Mouse (Mus musculus) limb, embryonic 10.5 days (tissue): Measurements from ENCODE around the gene Fgfbp1. TPM values are rescaled to one million over a fixed set of nuclear protein-coding genes. Genes with fewer than 3 reads are reported as not detected.

ENCODE experiments used
- DNase-seq: peaks from one replicate; pipeline ENCODE4 v3.0.0-alpha.2; 2017; ENCODE audit warnings: low spot score
- H3K27ac ChIP-seq: fragments of 300-500 bp; sonication (generic); 2 replicates; pipeline ENCODE4 v1.5.1; 2016; ENCODE audit warnings: mild to moderate bottlenecking
- H3K27me3 ChIP-seq: fragments of 300-500 bp; sonication (generic); 2 replicates; pipeline ENCODE4 v1.6.1; 2016; ENCODE audit warnings: low read depth, mild to moderate bottlenecking; ENCODE audit not compliant: poor library complexity, severe bottlenecking
- H3K36me3 ChIP-seq: fragments of 300-500 bp; sonication (generic); 2 replicates; pipeline ENCODE4 v1.6.1; 2016; ENCODE audit warnings: mild to moderate bottlenecking, moderate library complexity
- H3K4me1 ChIP-seq: fragments of 300-500 bp; sonication (generic); 2 replicates; pipeline ENCODE4 v1.6.1; 2016
- H3K4me3 ChIP-seq: fragments of 300-500 bp; sonication (generic); 2 replicates; pipeline ENCODE4 v1.5.1; 2016; ENCODE audit warnings: mild to moderate bottlenecking, moderate library complexity
- H3K9me3 ChIP-seq: fragments of 300-500 bp; sonication (generic); replicated peaks from 2 replicates; pipeline ENCODE4 v1.6.1; 2016; ENCODE audit warnings: mild to moderate bottlenecking
- WGBS: fragments of 180-500 bp; shearing (Covaris S2); methylation state at CpG from one replicate; pipeline ENCODE4 v1.1.7; 2016; 5-methylcytosine and 5-hydroxymethylcytosine counted together
- polyA plus RNA-seq: library from polyadenylated mRNA; unstranded; fragments of >200 nt; fragmentation: Nextera tagmentation; extraction: Ambion mirVana; gene quantifications from 2 replicates; pipeline ENCODE4 v1.2.1, GENCODE M21; 2016

Fgfbp1 gene
- 0.55 and 1.5 TPM in 2 replicates for polyA plus RNA-seq

DNA sequence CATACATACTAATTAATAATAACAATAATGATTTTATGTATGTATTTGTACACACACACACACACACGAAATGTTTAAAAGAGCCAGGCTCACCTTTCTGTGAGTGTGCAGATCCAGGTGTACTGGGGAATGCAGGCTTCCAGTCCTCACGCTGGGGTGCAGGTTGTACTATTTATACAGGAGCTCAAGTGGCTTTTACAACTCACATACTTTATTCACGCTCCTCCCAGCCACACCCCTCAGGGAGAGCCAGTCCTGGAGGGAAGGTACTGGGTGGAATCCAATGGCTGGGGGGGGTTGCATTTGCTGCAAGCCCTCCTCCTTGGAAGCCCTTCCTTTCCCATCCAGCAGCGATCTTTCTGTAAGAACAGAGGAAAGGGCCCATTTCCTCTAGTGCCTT lies at the start of gene Fgfbp1:
Gene Fgfbp1 (minus strand): TSS at position 160 of the 400 bp plus-strand sequence.
- no peak within 1 kb of the TSS for H3K27ac ChIP-seq
- H3K9me3 ChIP-seq, result no peaks in the 10 kb centered on the region
- no peaks in the 10 kb centered on the region for H3K36me3 ChIP-seq
- no peak for DNase-seq
- H3K4me1 ChIP-seq, result no peaks in the 10 kb centered on the region
- H3K4me3 ChIP-seq, result no peak within 1 kb of the TSS
- 59% methylated on average over 4 of the region's 4 CpGs for WGBS
- no peaks in the 10 kb centered on the region for H3K27me3 ChIP-seq

- Histone ChIP-seq H3K9me3 (no peaks in the 10 kb centered on the region), H3K27me3 (no peaks in the 10 kb centered on the region), H3K27ac (no peak overlapping the region), H3K4me3 (no peak overlapping the region), H3K36me3 (peaks cover 72% of the 10 kb centered on the region), H3K4me1 (no peaks in the 10 kb centered on the region)
- no peak for DNase-seq
- WGBS, result 94% methylated on average over 9 of the region's 9 CpGs
Measured at GRCm38 (mm10) chr5:43998295-43998989, 16.9 kb upstream of the Fgfbp1 start.

GRCm38 (mm10) chr5:43997626-43998025 lies 16.0 kb upstream of the Fgfbp1 start:
- no peaks in the 10 kb centered on the region for H3K27me3 ChIP-seq
- no peak overlapping the region for H3K4me3 ChIP-seq
- peaks cover 64% of the 10 kb centered on the region for H3K36me3 ChIP-seq
- H3K4me1 ChIP-seq, result no peaks in the 10 kb centered on the region
- H3K9me3 ChIP-seq, result no peaks in the 10 kb centered on the region
- WGBS, result 91% methylated on average over 8 of the region's 8 CpGs
- no peak overlapping the region for H3K27ac ChIP-seq
- DNase-seq, result no peak

DNA sequence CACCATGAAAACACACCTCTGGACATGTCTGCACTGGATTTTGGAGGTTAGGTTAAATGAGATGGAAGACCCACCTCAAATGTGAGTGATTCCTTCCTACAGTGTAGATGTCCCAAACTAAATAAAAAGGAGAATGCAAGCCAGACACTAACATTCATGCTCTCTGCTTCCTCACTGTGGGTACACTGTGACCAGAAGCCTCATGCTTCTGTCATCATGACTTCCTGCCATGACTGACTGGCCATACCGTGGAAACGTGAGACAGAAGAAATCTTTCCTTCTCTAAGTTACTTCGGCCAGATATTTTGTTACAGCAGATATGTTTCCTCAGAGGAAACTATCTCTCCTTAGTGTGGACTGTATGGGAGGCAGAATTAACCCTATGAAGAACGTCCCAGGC lies 14.6 kb upstream of the Fgfbp1 start:
- Histone ChIP-seq H3K4me1 (no peaks in the 10 kb centered on the region), H3K36me3 (peaks cover 49% of the 10 kb centered on the region), H3K27me3 (no peaks in the 10 kb centered on the region), H3K27ac (no peak overlapping the region), H3K4me3 (no peak overlapping the region), H3K9me3 (no peaks in the 10 kb centered on the region)
- DNase-seq, result no peak
- WGBS, result 88% methylated on average over 4 of the region's 4 CpGs

DNA sequence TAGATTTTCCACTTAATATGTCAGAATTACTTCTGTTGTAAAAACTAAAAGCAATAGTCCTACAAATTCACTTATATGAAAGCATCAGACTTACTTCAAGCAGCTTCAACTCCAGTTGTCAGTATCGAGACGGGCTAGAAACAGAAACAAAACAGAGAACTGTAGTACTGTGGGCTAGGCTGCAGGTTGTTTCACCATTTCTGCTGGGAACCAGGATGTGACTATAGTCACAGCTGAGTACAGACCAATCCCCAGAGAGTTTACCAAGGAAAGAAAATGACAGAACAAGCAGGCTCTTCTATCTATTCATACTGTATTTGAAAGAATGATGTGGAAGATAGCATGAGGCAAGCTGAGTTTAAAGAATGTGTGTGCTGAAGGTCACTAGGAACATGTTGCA lies 13.4 kb upstream of the Fgfbp1 start:
- no peak overlapping the region for H3K4me3 ChIP-seq
- WGBS, result 92% methylated on average over 2 of the region's 2 CpGs
- DNase-seq, result no peak
- peaks cover 37% of the 10 kb centered on the region for H3K36me3 ChIP-seq
- H3K27ac ChIP-seq, result no peak overlapping the region
- no peaks in the 10 kb centered on the region for H3K27me3 ChIP-seq
- no peaks in the 10 kb centered on the region for H3K9me3 ChIP-seq
- no peaks in the 10 kb centered on the region for H3K4me1 ChIP-seq

- H3K27ac ChIP-seq, result no peak overlapping the region
- no peaks in the 10 kb centered on the region for H3K27me3 ChIP-seq
- H3K36me3 ChIP-seq, result 0 out of 2 replicates have a peak, but pooled peaks cover 3% of the 10 kb centered on the region
- DNase-seq, result peak; percentile 68
- no peak overlapping the region for H3K4me3 ChIP-seq
- no peaks in the 10 kb centered on the region for H3K4me1 ChIP-seq
- no peaks in the 10 kb centered on the region for H3K9me3 ChIP-seq
- WGBS, result 48% methylated on average over 6 of the region's 6 CpGs
Measured at GRCm38 (mm10) chr5:43990316-43990715, 8.7 kb upstream of the Fgfbp1 start.

- 0 out of 2 replicates have a peak, but pooled peaks cover 3% of the 10 kb centered on the region for H3K36me3 ChIP-seq
- no peaks in the 10 kb centered on the region for H3K27me3 ChIP-seq
- no peak overlapping the region for H3K27ac ChIP-seq
- DNase-seq, result no peak
- 83% methylated on average over 5 of the region's 5 CpGs for WGBS
- H3K4me3 ChIP-seq, result no peak overlapping the region
- H3K4me1 ChIP-seq, result no peaks in the 10 kb centered on the region
- H3K9me3 ChIP-seq, result no peaks in the 10 kb centered on the region
Measured at GRCm38 (mm10) chr5:43989017-43989416, 7.4 kb upstream of the Fgfbp1 start.

- no peak overlapping the region for H3K4me3 ChIP-seq
- H3K27me3 ChIP-seq, result no peaks in the 10 kb centered on the region
- no peak overlapping the region for H3K27ac ChIP-seq
- no peaks in the 10 kb centered on the region for H3K4me1 ChIP-seq
- DNase-seq, result no peak
- no peaks in the 10 kb centered on the region for H3K36me3 ChIP-seq
- H3K9me3 ChIP-seq, result no peaks in the 10 kb centered on the region
Measured at GRCm38 (mm10) chr5:43986212-43986611, 4.6 kb upstream of the Fgfbp1 start.

- H3K9me3 ChIP-seq, result no peaks in the 10 kb centered on the region
- no peak overlapping the region for H3K27ac ChIP-seq
- H3K4me3 ChIP-seq, result no peak overlapping the region
- DNase-seq, result no peak
- WGBS, result 83% methylated on average over 1 of the region's 1 CpGs
- H3K4me1 ChIP-seq, result no peaks in the 10 kb centered on the region
- no peaks in the 10 kb centered on the region for H3K27me3 ChIP-seq
- H3K36me3 ChIP-seq, result no peaks in the 10 kb centered on the region
Measured at GRCm38 (mm10) chr5:43982896-43983295, 1.3 kb upstream of the Fgfbp1 start.

DNA sequence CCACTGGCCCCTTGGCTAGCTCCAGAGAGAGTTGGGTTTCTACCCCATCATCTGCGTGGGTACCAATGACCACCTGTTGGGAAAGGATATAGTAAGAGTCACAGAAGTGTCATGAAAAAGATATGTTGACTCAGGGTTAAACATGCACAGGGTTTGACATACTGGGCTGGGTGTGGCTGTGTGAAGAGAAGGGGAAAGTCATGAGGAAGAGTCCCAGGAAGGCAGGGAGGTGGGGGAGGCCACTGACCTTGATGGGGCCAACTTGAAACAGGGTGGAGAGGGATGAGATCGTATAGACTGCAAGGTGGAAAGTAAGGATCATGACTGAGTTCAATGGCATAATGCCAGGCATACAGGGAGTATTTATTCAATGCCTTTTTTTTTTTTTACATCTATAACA lies 1.2 kb downstream of the Fgfbp1 start:
- no peaks in the 10 kb centered on the region for H3K9me3 ChIP-seq
- no peak for DNase-seq
- H3K27ac ChIP-seq, result no peak overlapping the region
- H3K4me1 ChIP-seq, result no peaks in the 10 kb centered on the region
- H3K4me3 ChIP-seq, result no peak overlapping the region
- WGBS, result 72% methylated on average over 2 of the region's 2 CpGs
- no peaks in the 10 kb centered on the region for H3K36me3 ChIP-seq
- no peaks in the 10 kb centered on the region for H3K27me3 ChIP-seq

GRCm38 (mm10) chr5:43976821-43977561 lies 4.6 kb downstream of the Fgfbp1 start:
- H3K4me3 ChIP-seq, result no peak overlapping the region
- no peaks in the 10 kb centered on the region for H3K36me3 ChIP-seq
- no peak for DNase-seq
- no peaks in the 10 kb centered on the region for H3K27me3 ChIP-seq
- H3K4me1 ChIP-seq, result no peaks in the 10 kb centered on the region
- no peaks in the 10 kb centered on the region for H3K9me3 ChIP-seq
- H3K27ac ChIP-seq, result no peak overlapping the region
- 86% methylated on average over 1 of the region's 1 CpGs for WGBS

DNA sequence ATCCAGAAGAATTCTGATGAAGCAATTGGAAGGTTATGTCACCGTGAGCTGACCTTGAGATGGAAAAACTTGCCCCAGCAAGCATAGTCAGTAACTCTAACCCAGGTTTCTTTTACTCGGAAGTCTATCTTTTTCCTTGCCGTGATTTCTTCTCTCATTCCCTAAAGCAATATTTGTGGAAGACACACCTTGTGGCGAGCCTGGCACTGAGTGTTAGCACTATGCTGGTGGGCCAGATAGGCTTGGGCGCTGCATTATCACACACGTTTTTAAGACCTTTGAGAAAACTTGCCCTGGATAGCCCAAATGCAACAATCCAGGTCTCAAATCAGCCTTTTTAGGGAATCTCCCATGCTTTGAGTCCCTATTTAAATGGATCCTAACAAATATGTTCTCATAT lies 7.4 kb downstream of the Fgfbp1 start:
- H3K27ac ChIP-seq, result no peak overlapping the region
- H3K36me3 ChIP-seq, result no peaks in the 10 kb centered on the region
- no peaks in the 10 kb centered on the region for H3K27me3 ChIP-seq
- H3K9me3 ChIP-seq, result no peaks in the 10 kb centered on the region
- 86% methylated on average over 6 of the region's 6 CpGs for WGBS
- DNase-seq, result no peak
- H3K4me1 ChIP-seq, result no peaks in the 10 kb centered on the region
- H3K4me3 ChIP-seq, result no peak overlapping the region

DNA sequence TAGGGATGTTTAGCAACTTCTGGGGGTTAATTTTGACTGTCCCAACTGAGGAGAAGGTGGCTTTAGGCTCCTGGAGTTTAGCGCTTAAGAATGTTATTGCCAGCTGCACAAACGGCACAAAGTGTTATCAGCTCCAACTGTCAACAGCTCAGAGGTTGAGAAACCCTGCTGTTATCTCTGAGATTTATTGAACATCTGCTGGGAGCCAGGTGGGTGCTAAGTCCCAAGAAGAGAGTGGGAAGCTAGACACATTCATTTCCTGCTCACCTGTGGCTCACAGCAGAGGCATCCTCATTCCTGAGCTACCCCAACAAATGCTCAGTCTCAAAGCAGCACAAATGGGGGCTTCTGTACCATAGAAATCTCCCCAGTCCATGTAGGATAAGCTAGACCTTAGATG lies 10.4 kb downstream of the Fgfbp1 start:
- H3K4me3 ChIP-seq, result no peak overlapping the region
- no peak overlapping the region for H3K27ac ChIP-seq
- no peaks in the 10 kb centered on the region for H3K27me3 ChIP-seq
- DNase-seq, result no peak
- H3K4me1 ChIP-seq, result no peaks in the 10 kb centered on the region
- no peaks in the 10 kb centered on the region for H3K36me3 ChIP-seq
- H3K9me3 ChIP-seq, result no peaks in the 10 kb centered on the region
- WGBS, result 69% methylated on average over 2 of the region's 2 CpGs
